Mouse (Mus musculus) hindbrain, embryonic 11.5 days (tissue): ENCODE measurements around the gene Gm8439. TPM values are rescaled to one million over a fixed set of nuclear protein-coding genes. Genes with fewer than 3 reads are reported as not detected.

Experiments
- ATAC-seq: fragments of 200-750 bp; cut with Nextera tagmentation; 2 replicates; pipeline ENCODE4 v1.8.0; 2017; ENCODE audit warnings: mild to moderate bottlenecking, moderate TSS enrichment, moderate library complexity; ENCODE audit not compliant: low FRiP score
- DNase-seq: peaks from one replicate; pipeline ENCODE4 v3.0.0-alpha.2; 2015; ENCODE audit warnings: low spot score
- H3K27ac ChIP-seq: fragments of 300-500 bp; sonication (generic); 2 replicates; pipeline ENCODE4 v1.5.1; 2014; ENCODE audit warnings: mild to moderate bottlenecking, low read depth, low read length
- H3K27me3 ChIP-seq: fragments of 300-500 bp; sonication (generic); 2 replicates; pipeline ENCODE4 v1.6.1; 2014; ENCODE audit warnings: mild to moderate bottlenecking, low read length, moderate library complexity, mixed read lengths; ENCODE audit not compliant: control insufficient read depth, insufficient read depth
- H3K36me3 ChIP-seq: fragments of 300-500 bp; sonication (generic); 2 replicates; pipeline ENCODE4 v1.6.1; 2014; ENCODE audit warnings: mild to moderate bottlenecking, low read length, moderate library complexity, mixed read lengths; ENCODE audit not compliant: control insufficient read depth, insufficient read depth
- H3K4me1 ChIP-seq: fragments of 300-500 bp; sonication (generic); replicated peaks from 2 replicates; pipeline ENCODE4 v1.6.1; 2014; ENCODE audit warnings: low read length, mixed read lengths; ENCODE audit not compliant: control insufficient read depth, insufficient read depth
- H3K4me2 ChIP-seq: fragments of 300-500 bp; sonication (generic); replicated peaks from 2 replicates; pipeline ENCODE4 v1.6.1; 2014; ENCODE audit warnings: mild to moderate bottlenecking, low read depth, low read length
- H3K4me3 ChIP-seq: fragments of 300-500 bp; sonication (generic); 2 replicates; pipeline ENCODE4 v1.5.1; 2014; ENCODE audit warnings: low read depth, low read length
- H3K9ac ChIP-seq: fragments of 300-500 bp; sonication (generic); 2 replicates; pipeline ENCODE4 v1.6.1; 2014; ENCODE audit warnings: low read depth, low read length
- H3K9me3 ChIP-seq: fragments of 300-500 bp; sonication (generic); 2 replicates; pipeline ENCODE4 v1.6.1; 2016; ENCODE audit warnings: low read length; ENCODE audit not compliant: control insufficient read depth
- WGBS: fragments of 180-500 bp; shearing (Covaris S2); extraction: QIAGEN DNeasy Blood & Tissue Kit; methylation state at CpG from one replicate; pipeline ENCODE4 v1.1.7; 2014; 5-methylcytosine and 5-hydroxymethylcytosine counted together
- polyA plus RNA-seq: library from polyadenylated mRNA; unstranded; fragments of >200 nt; fragmentation: Nextera tagmentation; extraction: Ambion mirVana; gene quantifications from 2 replicates; pipeline ENCODE4 v1.2.1, GENCODE M21; 2014

Gm8439 gene
- polyA plus RNA-seq, 1 experiment from 2014 or later: not detected

GRCm38 (mm10) chr4:120615528-120616081 lies 27.1 kb downstream of the Gm8439 start:
- DNase-seq (peak; percentile 57), ATAC-seq (peak; percentile 58)
- Histone ChIP-seq H3K9me3 (no peaks in the 10 kb centered on the region), H3K4me1 (peaks cover 3% of the 10 kb centered on the region; the same call in 1 of the 2 replicates), H3K4me3 (no peak overlapping the region), H3K36me3 (no peaks in the 10 kb centered on the region), H3K27ac (no peak overlapping the region), H3K9ac (no peak overlapping the region), H3K4me2 (no peak overlapping the region), H3K27me3 (no peaks in the 10 kb centered on the region)
- WGBS: 27% methylated on average over 10 of the region's 10 CpGs

GRCm38 (mm10) chr4:120616199-120617025 lies 27.9 kb downstream of the Gm8439 start:
- WGBS: 54% methylated on average over 13 of the region's 13 CpGs
- no peaks in the 10 kb centered on the region for H3K27me3 ChIP-seq
- H3K36me3 ChIP-seq: no peaks in the 10 kb centered on the region
- peak; percentile 33 for DNase-seq
- H3K4me1 ChIP-seq: peaks cover 3% of the 10 kb centered on the region; the same call in 1 of the 2 replicates
- H3K4me2 ChIP-seq: no peak overlapping the region
- H3K4me3 ChIP-seq: no peak overlapping the region
- 0 out of 2 replicates have a peak, but pooled peaks have one; percentile 25 for ATAC-seq
- H3K9ac ChIP-seq: no peak overlapping the region
- H3K27ac ChIP-seq: peak overlapping the region; percentile 13; the same call in 1 of the 2 replicates
- H3K9me3 ChIP-seq: no peaks in the 10 kb centered on the region

- Histone ChIP-seq H3K27ac (no peak overlapping the region), H3K4me3 (no peak overlapping the region), H3K4me2 (no peak overlapping the region), H3K27me3 (no peaks in the 10 kb centered on the region), H3K4me1 (no peaks in the 10 kb centered on the region), H3K36me3 (no peaks in the 10 kb centered on the region), H3K9ac (no peak overlapping the region), H3K9me3 (no peaks in the 10 kb centered on the region)
- ATAC-seq (no peak), DNase-seq (no peak)
- WGBS: 84% methylated on average over 6 of the region's 6 CpGs
These were observed 39.2 kb downstream of the Gm8439 start for GRCm38 (mm10) chr4:120627728-120628127.

- H3K4me1 ChIP-seq: no peaks in the 10 kb centered on the region
- no peak for ATAC-seq
- H3K4me3 ChIP-seq: no peak overlapping the region
- H3K9ac ChIP-seq: no peak overlapping the region
- no peak overlapping the region for H3K4me2 ChIP-seq
- no peaks in the 10 kb centered on the region for H3K36me3 ChIP-seq
- no peaks in the 10 kb centered on the region for H3K27me3 ChIP-seq
- no peak for DNase-seq
- H3K27ac ChIP-seq: no peak overlapping the region
- 92% methylated on average over 8 of the region's 8 CpGs for WGBS
- no peaks in the 10 kb centered on the region for H3K9me3 ChIP-seq
These were observed 41.8 kb downstream of the Gm8439 start for GRCm38 (mm10) chr4:120630218-120630931.

- 66% methylated on average over 6 of the region's 6 CpGs for WGBS
- ATAC-seq: no peak
These were observed 43.3 kb downstream of the Gm8439 start for GRCm38 (mm10) chr4:120631828-120632227.

GRCm38 (mm10) chr4:120635351-120635750 lies 46.8 kb downstream of the Gm8439 start:
- Histone ChIP-seq H3K27ac (no peak overlapping the region), H3K27me3 (no peaks in the 10 kb centered on the region), H3K4me3 (no peak overlapping the region), H3K9me3 (no peaks in the 10 kb centered on the region), H3K36me3 (no peaks in the 10 kb centered on the region), H3K4me2 (no peak overlapping the region), H3K4me1 (no peaks in the 10 kb centered on the region), H3K9ac (no peak overlapping the region)
- DNase-seq (no peak), ATAC-seq (no peak)
- 73% methylated on average over 2 of the region's 2 CpGs for WGBS

More at GRCm38 (mm10) chr4:120631828-120632227, 43.3 kb downstream of the Gm8439 start:
- no peak for DNase-seq
- no peak overlapping the region for H3K4me2 ChIP-seq
- H3K27me3 ChIP-seq: no peaks in the 10 kb centered on the region
- no peak overlapping the region for H3K9ac ChIP-seq
- no peak overlapping the region for H3K27ac ChIP-seq
- no peak overlapping the region for H3K4me3 ChIP-seq
- no peaks in the 10 kb centered on the region for H3K4me1 ChIP-seq
- H3K9me3 ChIP-seq: no peaks in the 10 kb centered on the region
- H3K36me3 ChIP-seq: no peaks in the 10 kb centered on the region

- no peak overlapping the region for H3K4me2 ChIP-seq
- H3K4me1 ChIP-seq: no peaks in the 10 kb centered on the region
- H3K27me3 ChIP-seq: no peaks in the 10 kb centered on the region
- 92% methylated on average over 6 of the region's 6 CpGs for WGBS
- DNase-seq (no peak), ATAC-seq (no peak)
- no peak overlapping the region for H3K27ac ChIP-seq
- no peaks in the 10 kb centered on the region for H3K9me3 ChIP-seq
- no peak overlapping the region for H3K4me3 ChIP-seq
- H3K36me3 ChIP-seq: no peaks in the 10 kb centered on the region
- H3K9ac ChIP-seq: no peak overlapping the region
These were observed 53.4 kb downstream of the Gm8439 start for GRCm38 (mm10) chr4:120641946-120642345.

- H3K9me3 ChIP-seq: no peaks in the 10 kb centered on the region
- WGBS: 89% methylated on average over 3 of the region's 3 CpGs
These were observed 55.4 kb downstream of the Gm8439 start for GRCm38 (mm10) chr4:120643899-120644298.

More at GRCm38 (mm10) chr4:120643899-120644298, 55.4 kb downstream of the Gm8439 start:
- H3K4me2 ChIP-seq: no peak overlapping the region
- no peaks in the 10 kb centered on the region for H3K36me3 ChIP-seq
- H3K27me3 ChIP-seq: peaks cover 9% of the 10 kb centered on the region; the same call in 1 of the 2 replicates
- H3K4me1 ChIP-seq: no peaks in the 10 kb centered on the region
- DNase-seq (no peak), ATAC-seq (no peak)
- no peak overlapping the region for H3K27ac ChIP-seq
- no peak overlapping the region for H3K4me3 ChIP-seq
- H3K9ac ChIP-seq: no peak overlapping the region
